Mouse (Mus musculus) liver, embryonic 13.5 days (tissue): ENCODE measurements around the gene Dpm3. TPM values are rescaled to one million over a fixed set of nuclear protein-coding genes. Genes with fewer than 3 reads are reported as not detected.

ENCODE experiments used
- ATAC-seq: fragments of 200-750 bp; cut with Nextera tagmentation; 2 replicates; pipeline ENCODE4 v1.8.0; 2017; ENCODE audit warnings: low read depth, mild to moderate bottlenecking, moderate number of reproducible peaks, moderate library complexity
- DNase-seq: peaks from one replicate; pipeline ENCODE4 v3.0.0; 2022
- H3K27ac ChIP-seq: fragments of 300-500 bp; sonication (generic); 2 replicates; pipeline ENCODE4 v1.5.1; 2015; ENCODE audit warnings: moderate library complexity, mild to moderate bottlenecking, inconsistent platforms
- H3K27me3 ChIP-seq: fragments of 300-500 bp; sonication (generic); 2 replicates; pipeline ENCODE4 v1.6.1; 2015; ENCODE audit warnings: mild to moderate bottlenecking, inconsistent platforms
- H3K36me3 ChIP-seq: fragments of 300-500 bp; sonication (generic); 2 replicates; pipeline ENCODE4 v1.6.1; 2015; ENCODE audit warnings: mild to moderate bottlenecking, inconsistent platforms
- H3K4me1 ChIP-seq: fragments of 300-500 bp; sonication (generic); replicated peaks from 2 replicates; pipeline ENCODE4 v1.6.1; 2015; ENCODE audit warnings: inconsistent platforms
- H3K4me2 ChIP-seq: fragments of 300-500 bp; sonication (generic); 2 replicates; pipeline ENCODE4 v1.6.1; 2015; ENCODE audit warnings: inconsistent platforms, mild to moderate bottlenecking, moderate library complexity
- H3K4me3 ChIP-seq: fragments of 300-500 bp; sonication (generic); replicated peaks from 2 replicates; pipeline ENCODE4 v1.5.1; 2015; ENCODE audit warnings: mild to moderate bottlenecking, inconsistent platforms
- H3K9ac ChIP-seq: fragments of 300-500 bp; sonication (generic); 2 replicates; pipeline ENCODE4 v1.6.1; 2015; ENCODE audit warnings: mild to moderate bottlenecking, inconsistent platforms
- H3K9me3 ChIP-seq: fragments of 300-500 bp; sonication (generic); replicated peaks from 2 replicates; pipeline ENCODE4 v1.6.1; 2016; ENCODE audit warnings: inconsistent platforms
- WGBS: fragments of 180-500 bp; shearing (Covaris S2); methylation state at CpG from one replicate; pipeline ENCODE4 v1.1.7; 2015; ENCODE audit not compliant: insufficient replicate concordance; 5-methylcytosine and 5-hydroxymethylcytosine counted together
- polyA plus RNA-seq: library from polyadenylated mRNA; unstranded; fragments of >200 nt; fragmentation: Nextera tagmentation; extraction: Ambion mirVana; gene quantifications from 2 replicates; pipeline ENCODE4 v1.2.1, GENCODE M21; 2015

Dpm3 gene
- polyA plus RNA-seq, 1 experiment from 2014 or later = 64.5 TPM

GRCm38 (mm10) chr3:89296761-89297396 is 37.7 kb downstream of the Dpm3 start:
- H3K27ac ChIP-seq = no peak overlapping the region
- no peak overlapping the region for H3K4me2 ChIP-seq
- no peak overlapping the region for H3K4me3 ChIP-seq
- no peaks in the 10 kb centered on the region for H3K9me3 ChIP-seq
- H3K9ac ChIP-seq = no peak overlapping the region
- peaks cover 28% of the 10 kb centered on the region for H3K27me3 ChIP-seq
- H3K4me1 ChIP-seq = peaks cover 9% of the 10 kb centered on the region
- H3K36me3 ChIP-seq = no peaks in the 10 kb centered on the region
- WGBS = 68% methylated on average over 11 of the region's 11 CpGs
- ATAC-seq (no peak), DNase-seq (no peak)

GRCm38 (mm10) chr3:89298908-89299307 is 39.8 kb downstream of the Dpm3 start:
- H3K9ac ChIP-seq = no peak overlapping the region
- H3K4me3 ChIP-seq = no peak overlapping the region
- WGBS = 70% methylated on average over 6 of the region's 6 CpGs
- H3K4me2 ChIP-seq = no peak overlapping the region
- peaks cover 28% of the 10 kb centered on the region for H3K27me3 ChIP-seq
- no peaks in the 10 kb centered on the region for H3K9me3 ChIP-seq
- DNase-seq (no peak), ATAC-seq (no peak)
- H3K36me3 ChIP-seq = no peaks in the 10 kb centered on the region
- H3K27ac ChIP-seq = no peak overlapping the region
- H3K4me1 ChIP-seq = peaks cover 4% of the 10 kb centered on the region

GRCm38 (mm10) chr3:89299499-89299898 is 40.3 kb downstream of the Dpm3 start:
- H3K27ac ChIP-seq = no peak overlapping the region
- ATAC-seq (no peak), DNase-seq (no peak)
- H3K4me2 ChIP-seq = peak overlapping the region; percentile 46
- peaks cover 28% of the 10 kb centered on the region for H3K27me3 ChIP-seq
- no peak overlapping the region for H3K9ac ChIP-seq
- H3K9me3 ChIP-seq = no peaks in the 10 kb centered on the region
- H3K4me1 ChIP-seq = peaks cover 4% of the 10 kb centered on the region
- H3K36me3 ChIP-seq = no peaks in the 10 kb centered on the region
- H3K4me3 ChIP-seq = 0 out of 2 replicates have a peak overlapping the region, but pooled peaks have one; percentile 11
- WGBS = 6% methylated on average over 14 of the region's 14 CpGs

- ATAC-seq = no peak
- H3K27me3 ChIP-seq = peaks cover 28% of the 10 kb centered on the region
- H3K4me1 ChIP-seq = peaks cover 4% of the 10 kb centered on the region
- peak overlapping the region; percentile 46 for H3K4me2 ChIP-seq
- no peak overlapping the region for H3K27ac ChIP-seq
- no peak overlapping the region for H3K9ac ChIP-seq
- no peaks in the 10 kb centered on the region for H3K9me3 ChIP-seq
- H3K36me3 ChIP-seq = no peaks in the 10 kb centered on the region
- no peak overlapping the region for H3K4me3 ChIP-seq
- 43% methylated on average over 1 of the region's 1 CpGs for WGBS
- DNase-seq = no peak
Measured at GRCm38 (mm10) chr3:89300071-89300470, 40.9 kb downstream of the Dpm3 start.

GRCm38 (mm10) chr3:89300514-89300913 is 41.4 kb downstream of the Dpm3 start:
- Histone ChIP-seq H3K27ac (no peak overlapping the region), H3K9me3 (no peaks in the 10 kb centered on the region), H3K4me2 (no peak overlapping the region), H3K4me3 (no peak overlapping the region), H3K9ac (no peak overlapping the region), H3K4me1 (peaks cover 4% of the 10 kb centered on the region), H3K27me3 (peaks cover 28% of the 10 kb centered on the region), H3K36me3 (no peaks in the 10 kb centered on the region)
- WGBS = 47% methylated on average over 2 of the region's 2 CpGs
- DNase-seq (no peak), ATAC-seq (no peak)

- Histone ChIP-seq H3K4me1 (peaks cover 4% of the 10 kb centered on the region; the same call in 1 of the 2 replicates), H3K36me3 (no peaks in the 10 kb centered on the region), H3K9me3 (no peaks in the 10 kb centered on the region), H3K27ac (no peak overlapping the region), H3K27me3 (peaks cover 12% of the 10 kb centered on the region), H3K4me2 (no peak overlapping the region), H3K4me3 (no peak overlapping the region), H3K9ac (no peak overlapping the region)
- DNase-seq = no peak
- WGBS = 51% methylated on average over 6 of the region's 6 CpGs
- no peak for ATAC-seq
Measured at GRCm38 (mm10) chr3:89304440-89304839, 45.3 kb downstream of the Dpm3 start.

- H3K9ac ChIP-seq = no peak overlapping the region
- WGBS = 53% methylated on average over 4 of the region's 4 CpGs
- 0 out of 2 replicates have a peak, but pooled peaks cover 4% of the 10 kb centered on the region for H3K4me1 ChIP-seq
- no peaks in the 10 kb centered on the region for H3K36me3 ChIP-seq
- peaks cover 6% of the 10 kb centered on the region for H3K27me3 ChIP-seq
- H3K27ac ChIP-seq = no peak overlapping the region
- H3K4me3 ChIP-seq = no peak overlapping the region
- DNase-seq (no peak), ATAC-seq (no peak)
- no peaks in the 10 kb centered on the region for H3K9me3 ChIP-seq
- no peak overlapping the region for H3K4me2 ChIP-seq
Measured at GRCm38 (mm10) chr3:89305105-89305504, 45.9 kb downstream of the Dpm3 start.

- DNase-seq = no peak
- Histone ChIP-seq H3K27me3 (0 out of 2 replicates have a peak, but pooled peaks cover 2% of the 10 kb centered on the region), H3K4me1 (0 out of 2 replicates have a peak, but pooled peaks cover 4% of the 10 kb centered on the region), H3K4me2 (no peak overlapping the region), H3K9ac (no peak overlapping the region), H3K36me3 (no peaks in the 10 kb centered on the region), H3K9me3 (no peaks in the 10 kb centered on the region), H3K27ac (no peak overlapping the region), H3K4me3 (no peak overlapping the region)
- no peak for ATAC-seq
- WGBS = 72% methylated on average over 8 of the region's 8 CpGs
Measured at GRCm38 (mm10) chr3:89305551-89306325, 46.6 kb downstream of the Dpm3 start.

- no peaks in the 10 kb centered on the region for H3K36me3 ChIP-seq
- 7% methylated on average over 9 of the region's 9 CpGs for WGBS
- ATAC-seq = peak; percentile 34; the same call in 1 of the 2 replicates
Measured at GRCm38 (mm10) chr3:89308089-89308488, 48.9 kb downstream of the Dpm3 start.

GRCm38 (mm10) chr3:89314340-89314739 is 55.2 kb downstream of the Dpm3 start:
- DNase-seq (no peak), ATAC-seq (no peak)
- 63% methylated on average over 5 of the region's 5 CpGs for WGBS
- Histone ChIP-seq H3K4me3 (no peak overlapping the region), H3K36me3 (no peaks in the 10 kb centered on the region), H3K9me3 (no peaks in the 10 kb centered on the region), H3K4me1 (peaks cover 11% of the 10 kb centered on the region), H3K4me2 (no peak overlapping the region), H3K27me3 (peaks cover 43% of the 10 kb centered on the region), H3K27ac (no peak overlapping the region), H3K9ac (no peak overlapping the region)

More at GRCm38 (mm10) chr3:89308089-89308488, 48.9 kb downstream of the Dpm3 start:
- 0 out of 2 replicates have a peak, but pooled peaks cover 4% of the 10 kb centered on the region for H3K4me1 ChIP-seq
- no peaks in the 10 kb centered on the region for H3K9me3 ChIP-seq
- H3K27me3 ChIP-seq = no peaks in the 10 kb centered on the region
- H3K27ac ChIP-seq = no peak overlapping the region
- peak; percentile 34 for DNase-seq
- no peak overlapping the region for H3K4me3 ChIP-seq
- no peak overlapping the region for H3K9ac ChIP-seq
- H3K4me2 ChIP-seq = no peak overlapping the region

GRCm38 (mm10) chr3:89314791-89315190 is 55.6 kb downstream of the Dpm3 start:
- peaks cover 16% of the 10 kb centered on the region for H3K4me1 ChIP-seq
- 0 out of 2 replicates have a peak, but pooled peaks have one; percentile 2 for ATAC-seq
- H3K36me3 ChIP-seq = no peaks in the 10 kb centered on the region
- no peaks in the 10 kb centered on the region for H3K9me3 ChIP-seq
- H3K27ac ChIP-seq = no peak overlapping the region
- DNase-seq = no peak
- H3K27me3 ChIP-seq = peaks cover 47% of the 10 kb centered on the region
- H3K9ac ChIP-seq = no peak overlapping the region
- WGBS = 28% methylated on average over 2 of the region's 2 CpGs
- no peak overlapping the region for H3K4me3 ChIP-seq
- H3K4me2 ChIP-seq = no peak overlapping the region
